Mouse (Mus musculus): Measurements from ENCODE around the gene Ppp1r3e. TPM values are rescaled to one million over a fixed set of nuclear protein-coding genes. Genes with fewer than 3 reads are reported as not detected.

The Ppp1r3e gene
- total and polyA plus RNA-seq, 3 experiments = 0.87 to 8.7 (median 1.2) TPM

DNA sequence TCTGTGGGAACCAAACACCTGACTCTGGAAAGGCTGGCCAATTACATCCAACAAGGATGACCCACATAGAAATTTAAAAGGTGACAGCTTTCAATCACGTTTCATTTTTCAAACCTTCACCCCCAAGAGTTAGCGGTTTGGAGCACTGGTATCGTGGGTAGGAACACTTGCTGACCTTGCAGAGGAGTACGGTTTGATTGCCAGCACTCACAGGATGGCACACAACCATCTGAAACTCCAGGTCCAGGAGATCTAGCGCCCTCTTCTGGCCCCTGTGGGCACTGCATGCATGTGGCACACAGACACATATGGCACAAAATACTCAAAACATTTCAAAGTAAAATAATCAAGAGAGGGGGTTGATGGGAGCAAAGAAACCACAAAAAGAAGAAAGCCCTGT lies 10.4 kb downstream of the Ppp1r3e start:
- no peak for ATAC-seq (ENCODE audit: extremely low read depth, insufficient number of reproducible peaks, low FRiP score, poor library complexity, severe bottlenecking)
- no peak for DNase-seq (ENCODE audit: low spot score)
- no peaks in the 10 kb centered on the region for H3K9me3 ChIP-seq (replicated peaks)
- no peak overlapping the region for H3K4me3 ChIP-seq (ENCODE audit: low read depth, low read length)
- H3K4me1 ChIP-seq (ENCODE audit: insufficient read depth, low read depth, low read length) = peaks cover 25% of the 10 kb centered on the region
- H3K36me3 ChIP-seq (replicated peaks) = no peaks in the 10 kb centered on the region
- H3K27me3 ChIP-seq (ENCODE audit: insufficient read depth, low read length) = no peaks in the 10 kb centered on the region
- TF ChIP-seq POLR2AphosphoS5 (IDR thresholded peaks at IDR 0.05; ENCODE audit: insufficient replicate concordance, low read depth, low read length) (no peak), CTCF (IDR thresholded peaks at IDR 0.05; ENCODE audit: low read depth, low read length) (peak; percentile 63; the same call in 1 of the 2 replicates)

- Histone ChIP-seq H3K27me3 (ENCODE audit: insufficient read depth, low read length) (no peaks in the 10 kb centered on the region), H3K9me3 (replicated peaks) (no peaks in the 10 kb centered on the region), H3K4me1 (ENCODE audit: insufficient read depth, low read depth, low read length) (peaks cover 25% of the 10 kb centered on the region), H3K36me3 (replicated peaks) (no peaks in the 10 kb centered on the region), H3K4me3 (ENCODE audit: low read depth, low read length) (no peak overlapping the region)
- DNase-seq (ENCODE audit: low spot score) = no peak
- no peak for ATAC-seq (ENCODE audit: extremely low read depth, insufficient number of reproducible peaks, low FRiP score, poor library complexity, severe bottlenecking)
- TF ChIP-seq POLR2AphosphoS5 (IDR thresholded peaks at IDR 0.05; ENCODE audit: insufficient replicate concordance, low read depth, low read length) (no peak), GATA1 (IDR thresholded peaks at IDR 0.05; ENCODE audit: borderline replicate concordance, low read length) (no peak), CTCF (IDR thresholded peaks at IDR 0.05; ENCODE audit: low read depth, low read length) (no peak), GATA2 (IDR thresholded peaks at IDR 0.05; ENCODE audit: borderline replicate concordance, low read depth, low read length) (no peak), TAL1 (conservative IDR thresholded peaks at IDR 0.05; ENCODE audit: low read depth, low read length) (no peak)
Measured at GRCm38 (mm10) chr14:54866268-54866667, 11.1 kb downstream of the Ppp1r3e start.

DNA sequence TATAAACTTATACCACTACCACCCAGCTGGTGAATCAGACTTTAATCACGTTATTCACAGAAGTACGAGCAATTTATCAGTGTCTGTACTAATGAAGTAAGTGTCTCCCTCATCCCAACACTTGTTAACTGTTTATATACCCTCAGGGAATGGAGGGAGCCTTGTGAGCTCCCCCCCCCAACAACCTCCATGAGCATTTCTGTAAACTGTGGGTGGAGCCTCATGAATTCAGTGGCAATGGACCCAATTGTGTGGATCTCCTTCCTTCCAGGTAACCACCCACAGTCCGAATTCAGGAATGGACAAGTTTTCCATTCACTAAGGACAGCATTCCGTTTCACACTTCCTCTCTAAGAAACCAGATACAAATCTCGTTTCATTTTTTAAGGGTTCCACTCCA lies 11.7 kb downstream of the Ppp1r3e start:
- H3K4me3 ChIP-seq (ENCODE audit: low read depth, low read length) = no peak overlapping the region
- no peak for ATAC-seq (ENCODE audit: extremely low read depth, insufficient number of reproducible peaks, low FRiP score, poor library complexity, severe bottlenecking)
- DNase-seq (ENCODE audit: low spot score) = no peak

GRCm38 (mm10) chr14:54864313-54865036 lies 12.9 kb downstream of the Ppp1r3e start:
- ATAC-seq (ENCODE audit: extremely low read depth, insufficient number of reproducible peaks, low FRiP score, poor library complexity, severe bottlenecking) = no peak
- H3K27me3 ChIP-seq (ENCODE audit: insufficient read depth, low read length) = no peaks in the 10 kb centered on the region

More for the DNA sequence above, 11.7 kb downstream of the Ppp1r3e start:
- H3K27me3 ChIP-seq (ENCODE audit: insufficient read depth, low read length) = no peaks in the 10 kb centered on the region
- H3K9me3 ChIP-seq (replicated peaks) = no peaks in the 10 kb centered on the region
- no peaks in the 10 kb centered on the region for H3K36me3 ChIP-seq (replicated peaks)
- no peak for TF ChIP-seq CTCF (IDR thresholded peaks at IDR 0.05; ENCODE audit: low read depth, low read length)
- no peak for TF ChIP-seq GATA1 (IDR thresholded peaks at IDR 0.05; ENCODE audit: borderline replicate concordance, low read length)
- no peak for TF ChIP-seq GATA2 (IDR thresholded peaks at IDR 0.05; ENCODE audit: borderline replicate concordance, low read depth, low read length)
- TF ChIP-seq POLR2AphosphoS5 (IDR thresholded peaks at IDR 0.05; ENCODE audit: insufficient replicate concordance, low read depth, low read length) = no peak
- no peak for TF ChIP-seq TAL1 (conservative IDR thresholded peaks at IDR 0.05; ENCODE audit: low read depth, low read length)
- peaks cover 25% of the 10 kb centered on the region for H3K4me1 ChIP-seq (ENCODE audit: insufficient read depth, low read depth, low read length)

DNA sequence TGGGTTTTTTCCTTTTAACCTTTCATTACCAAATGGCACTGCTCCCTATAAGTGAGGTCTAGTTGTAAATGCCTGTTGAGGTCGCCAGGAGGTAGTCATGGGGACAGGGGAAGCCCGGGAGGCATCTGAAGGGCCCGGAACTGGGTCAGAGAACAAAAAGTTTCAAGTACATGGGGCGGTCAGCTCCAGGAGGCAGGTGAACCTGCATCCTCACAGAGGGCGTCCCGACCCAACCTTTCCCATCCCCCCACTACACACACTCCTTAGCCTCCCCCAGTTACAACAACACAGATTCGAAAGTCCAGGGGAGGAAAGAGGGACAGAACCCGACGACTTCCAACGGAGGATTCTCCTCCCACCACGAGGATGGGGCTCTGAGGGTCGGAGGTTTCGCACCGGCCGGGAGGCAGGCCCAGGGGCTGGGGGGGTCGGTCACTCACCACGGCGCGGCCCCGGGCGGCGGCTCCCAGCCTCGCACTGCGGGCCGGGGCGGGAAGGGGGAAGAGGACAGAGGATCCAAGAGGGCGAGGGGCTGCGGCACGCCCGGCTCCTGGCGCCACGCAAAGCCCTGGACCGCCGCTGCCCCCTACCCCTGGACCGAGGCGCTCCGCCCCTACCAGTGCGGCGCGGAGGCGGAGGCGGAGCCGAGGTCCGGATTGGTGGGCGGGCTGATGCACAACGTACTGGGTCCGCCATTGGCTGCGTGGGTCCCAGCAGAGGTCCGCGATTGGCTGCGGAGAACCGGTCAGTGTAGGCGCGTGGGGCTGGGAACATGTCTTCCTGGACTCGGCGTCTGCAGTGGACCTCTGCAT lies 13.6 kb downstream of the Ppp1r3e start:
- DNase-seq (ENCODE audit: low spot score) = peak; percentile 98
- no peak for TF ChIP-seq CTCF (IDR thresholded peaks at IDR 0.05; ENCODE audit: low read depth, low read length)
- TF ChIP-seq GATA2 (IDR thresholded peaks at IDR 0.05; ENCODE audit: borderline replicate concordance, low read depth, low read length) = no peak
- TF ChIP-seq TAL1 (conservative IDR thresholded peaks at IDR 0.05; ENCODE audit: low read depth, low read length) = no peak
- no peak for TF ChIP-seq GATA1 (IDR thresholded peaks at IDR 0.05; ENCODE audit: borderline replicate concordance, low read length)
- no peak for TF ChIP-seq POLR2AphosphoS5 (IDR thresholded peaks at IDR 0.05; ENCODE audit: insufficient replicate concordance, low read depth, low read length)
- ATAC-seq (ENCODE audit: extremely low read depth, insufficient number of reproducible peaks, low FRiP score, poor library complexity, severe bottlenecking) = peak; percentile 99
- Histone ChIP-seq H3K27me3 (ENCODE audit: insufficient read depth, low read length) (no peaks in the 10 kb centered on the region), H3K4me1 (ENCODE audit: insufficient read depth, low read depth, low read length) (peaks cover 25% of the 10 kb centered on the region), H3K4me3 (ENCODE audit: low read depth, low read length) (peak overlapping the region; percentile 91), H3K36me3 (replicated peaks) (no peaks in the 10 kb centered on the region), H3K9me3 (replicated peaks) (no peaks in the 10 kb centered on the region)

More at GRCm38 (mm10) chr14:54864313-54865036, 12.9 kb downstream of the Ppp1r3e start:
- DNase-seq (ENCODE audit: low spot score) = no peak
- TF ChIP-seq TAL1 (conservative IDR thresholded peaks at IDR 0.05; ENCODE audit: low read depth, low read length) (no peak), CTCF (IDR thresholded peaks at IDR 0.05; ENCODE audit: low read depth, low read length) (no peak), GATA2 (IDR thresholded peaks at IDR 0.05; ENCODE audit: borderline replicate concordance, low read depth, low read length) (no peak), GATA1 (IDR thresholded peaks at IDR 0.05; ENCODE audit: borderline replicate concordance, low read length) (no peak), POLR2AphosphoS5 (IDR thresholded peaks at IDR 0.05; ENCODE audit: insufficient replicate concordance, low read depth, low read length) (no peak)
- Histone ChIP-seq H3K36me3 (replicated peaks) (no peaks in the 10 kb centered on the region), H3K4me1 (ENCODE audit: insufficient read depth, low read depth, low read length) (peaks cover 25% of the 10 kb centered on the region), H3K9me3 (replicated peaks) (no peaks in the 10 kb centered on the region), H3K4me3 (ENCODE audit: low read depth, low read length) (peak overlapping the region; percentile 91)

DNA sequence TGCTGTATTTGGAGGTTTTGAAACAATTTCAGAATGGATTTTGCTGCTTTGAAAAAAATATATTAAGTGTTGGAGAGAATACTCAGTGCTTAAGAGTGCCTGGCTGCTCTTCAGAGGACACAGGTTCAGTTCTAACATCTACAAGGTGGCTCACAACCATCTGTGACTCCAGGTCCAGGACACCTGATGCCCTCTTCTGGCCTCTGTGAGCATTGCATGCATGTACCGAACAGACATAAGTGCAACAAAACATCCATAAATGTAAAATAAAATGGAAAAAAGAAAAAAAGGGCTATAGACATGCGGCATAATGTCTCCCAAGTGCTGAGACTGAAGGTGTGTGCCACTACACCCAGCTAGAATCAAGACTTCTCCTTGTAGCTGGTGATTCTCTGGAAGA lies 16.8 kb downstream of the Ppp1r3e start:
- Histone ChIP-seq H3K4me3 (ENCODE audit: low read depth, low read length) (no peak overlapping the region), H3K4me1 (ENCODE audit: insufficient read depth, low read depth, low read length) (peaks cover 32% of the 10 kb centered on the region), H3K9me3 (replicated peaks) (no peaks in the 10 kb centered on the region), H3K36me3 (replicated peaks) (peaks cover 13% of the 10 kb centered on the region), H3K27me3 (ENCODE audit: insufficient read depth, low read length) (no peaks in the 10 kb centered on the region)
- DNase-seq (ENCODE audit: low spot score) = no peak
- TF ChIP-seq TAL1 (conservative IDR thresholded peaks at IDR 0.05; ENCODE audit: low read depth, low read length) (no peak), POLR2AphosphoS5 (IDR thresholded peaks at IDR 0.05; ENCODE audit: insufficient replicate concordance, low read depth, low read length) (no peak), GATA2 (IDR thresholded peaks at IDR 0.05; ENCODE audit: borderline replicate concordance, low read depth, low read length) (no peak), GATA1 (IDR thresholded peaks at IDR 0.05; ENCODE audit: borderline replicate concordance, low read length) (no peak), CTCF (IDR thresholded peaks at IDR 0.05; ENCODE audit: low read depth, low read length) (no peak)
- ATAC-seq (ENCODE audit: extremely low read depth, insufficient number of reproducible peaks, low FRiP score, poor library complexity, severe bottlenecking) = no peak

All from G1E (cell line).